In the genomic region with DNA sequence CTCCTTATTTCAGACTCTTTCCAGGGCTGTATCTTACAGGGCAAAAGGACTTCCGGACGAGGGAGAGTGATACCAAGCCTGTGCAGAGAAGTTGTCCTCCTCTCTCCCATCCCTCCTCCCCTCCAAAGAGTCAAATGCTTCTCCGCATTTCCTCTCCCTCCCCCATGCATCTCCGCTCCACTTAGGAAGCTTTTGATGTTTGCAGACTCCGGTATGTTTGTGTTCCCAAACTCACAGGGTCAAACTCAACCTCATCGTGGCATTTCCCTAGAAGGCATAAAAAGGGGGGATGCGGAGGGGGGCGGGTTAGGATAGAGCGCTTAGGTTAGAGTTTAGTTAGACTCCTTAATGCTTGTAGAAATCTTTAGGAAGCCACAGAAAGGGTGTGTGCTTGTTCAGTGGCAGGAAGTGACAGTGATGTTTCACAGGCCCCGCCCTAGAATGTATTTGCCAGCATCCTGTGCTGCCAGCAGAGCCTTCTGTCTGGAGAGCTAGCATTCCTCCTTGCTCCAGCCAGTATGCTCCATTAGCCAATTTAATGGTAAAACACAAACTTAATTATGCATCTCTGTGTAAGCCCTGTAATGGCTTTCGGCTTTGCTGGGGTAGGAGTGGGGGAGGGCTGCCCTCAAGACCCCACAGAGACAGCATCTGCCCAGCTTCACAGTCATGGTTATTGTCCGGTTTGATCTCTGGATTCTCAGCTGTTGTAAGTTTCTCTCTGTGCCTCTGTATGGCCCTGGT, we compare ENCODE assay signal across 8 mouse cellular contexts. TPM values are rescaled to one million over a fixed set of nuclear protein-coding genes. Genes with fewer than 3 reads are reported as not detected.
DNase-seq lines count a peak whose midpoint lies in the region; ATAC-seq lines count a peak whose summit lies in the region.

No protein-coding gene starts in this region.

- peak overlapping the region; percentile 3; the same call in 1 of the 2 replicates for H3K9ac ChIP-seq in forebrain, embryonic 11.5 days (ENCODE audit: low read length)
- 0 out of 2 replicates have a peak overlapping the region, but pooled peaks have one; percentile 5 for H3K9ac ChIP-seq in limb, embryonic 12.5 days (replicated peaks)
- H3K9ac ChIP-seq in stomach, embryonic 14.5 days (replicated peaks; ENCODE audit: low read depth, low read length), result no peak overlapping the region

- no peaks in the 10 kb centered on the region for H3K36me3 ChIP-seq in forebrain, embryonic 11.5 days (ENCODE audit: control insufficient read depth, insufficient read depth, low read length)
- H3K36me3 ChIP-seq in limb, embryonic 12.5 days, result no peaks in the 10 kb centered on the region
- H3K36me3 ChIP-seq in midbrain, embryonic 10.5 days, result no peaks in the 10 kb centered on the region
- no peaks in the 10 kb centered on the region for H3K36me3 ChIP-seq in stomach, embryonic 14.5 days (ENCODE audit: control insufficient read depth, insufficient read depth, low read length)

- WGBS in forebrain, embryonic 11.5 days, result 27% methylated on average over 12 of the region's 12 CpGs
- 3% methylated on average over 12 of the region's 12 CpGs for WGBS in limb, embryonic 12.5 days
- 34% methylated on average over 12 of the region's 12 CpGs for WGBS in midbrain, embryonic 10.5 days
- 11% methylated on average over 12 of the region's 12 CpGs for WGBS in stomach, embryonic 14.5 days

- peak; percentile 41 for DNase-seq in adrenal gland, adult 2 months
- no peak for DNase-seq in adrenal gland, adult 18-20 months (ENCODE audit: low spot score in 2 of 2)
- DNase-seq in ZHBTc4 (ENCODE audit: low read depth, low spot score), result peak; percentile 76
- DNase-seq in forebrain, embryonic 11.5 days (ENCODE audit: low spot score), result no peak
- DNase-seq in heart, postnatal 4 days, result peak; percentile 56
- DNase-seq in midbrain, embryonic 10.5 days (ENCODE audit: low spot score), result peak; percentile 41

- H3K9me3 ChIP-seq in forebrain, embryonic 11.5 days (ENCODE audit: control insufficient read depth, low read length), result no peaks in the 10 kb centered on the region
- H3K9me3 ChIP-seq in limb, embryonic 12.5 days, result no peaks in the 10 kb centered on the region
- H3K9me3 ChIP-seq in midbrain, embryonic 10.5 days (replicated peaks), result no peaks in the 10 kb centered on the region
- H3K9me3 ChIP-seq in stomach, embryonic 14.5 days (ENCODE audit: control insufficient read depth, low read depth, low read length), result no peaks in the 10 kb centered on the region

- H3K4me2 ChIP-seq in forebrain, embryonic 11.5 days (ENCODE audit: low read depth, low read length, severe bottlenecking), result peak overlapping the region; percentile 29; the same call in 1 of the 2 replicates
- peak overlapping the region; percentile 53 for H3K4me2 ChIP-seq in limb, embryonic 12.5 days
- peak overlapping the region; percentile 43 for H3K4me2 ChIP-seq in stomach, embryonic 14.5 days (replicated peaks; ENCODE audit: low read depth, low read length)

- no peaks in the 10 kb centered on the region for H3K27me3 ChIP-seq in forebrain, embryonic 11.5 days (ENCODE audit: control insufficient read depth, insufficient read depth, low read length)
- H3K27me3 ChIP-seq in limb, embryonic 12.5 days, result no peaks in the 10 kb centered on the region
- H3K27me3 ChIP-seq in midbrain, embryonic 10.5 days (ENCODE audit: low read depth, poor library complexity, severe bottlenecking), result no peaks in the 10 kb centered on the region
- H3K27me3 ChIP-seq in stomach, embryonic 14.5 days (ENCODE audit: control insufficient read depth, insufficient read depth, low read length), result no peaks in the 10 kb centered on the region

- H3K4me1 ChIP-seq in forebrain, embryonic 11.5 days (replicated peaks; ENCODE audit: control insufficient read depth, insufficient read depth, low read length), result peaks cover 10% of the 10 kb centered on the region; the same call in 1 of the 2 replicates
- H3K4me1 ChIP-seq in limb, embryonic 12.5 days (replicated peaks), result peaks cover 28% of the 10 kb centered on the region
- H3K4me1 ChIP-seq in midbrain, embryonic 10.5 days, result peaks cover 38% of the 10 kb centered on the region
- H3K4me1 ChIP-seq in stomach, embryonic 14.5 days (ENCODE audit: control insufficient read depth, insufficient read depth, low read length), result 0 out of 2 replicates have a peak, but pooled peaks cover 7% of the 10 kb centered on the region

- peak; percentile 54 for ATAC-seq in forebrain, embryonic 11.5 days (replicated peaks; ENCODE audit: low FRiP score)
- ATAC-seq in limb, embryonic 12.5 days (ENCODE audit: insufficient number of reproducible peaks, insufficient read depth, low FRiP score, low TSS enrichment, low read depth), result peak; percentile 45; the same call in 1 of the 2 replicates
- peak; percentile 80; the same call in 1 of the 2 replicates for ATAC-seq in stomach, embryonic 14.5 days (ENCODE audit: insufficient number of reproducible peaks, insufficient read depth, low FRiP score, low read depth)

- no peak overlapping the region for H3K4me3 ChIP-seq in forebrain, embryonic 11.5 days (ENCODE audit: low read depth, low read length)
- H3K4me3 ChIP-seq in limb, embryonic 12.5 days (replicated peaks), result peak overlapping the region; percentile 30
- peak overlapping the region; percentile 42 for H3K4me3 ChIP-seq in midbrain, embryonic 10.5 days
- H3K4me3 ChIP-seq in stomach, embryonic 14.5 days (ENCODE audit: low read depth, low read length), result peak overlapping the region; percentile 20; the same call in 1 of the 2 replicates

- H3K27ac ChIP-seq in forebrain, embryonic 11.5 days (ENCODE audit: low read depth, low read length), result 0 out of 2 replicates have a peak overlapping the region, but pooled peaks have one; percentile 2
- peak overlapping the region; percentile 42; the same call in 1 of the 2 replicates for H3K27ac ChIP-seq in limb, embryonic 12.5 days
- peak overlapping the region; percentile 76 for H3K27ac ChIP-seq in midbrain, embryonic 10.5 days (replicated peaks)
- peak overlapping the region; percentile 67 for H3K27ac ChIP-seq in stomach, embryonic 14.5 days (ENCODE audit: low read length)

RNA-seq across cellular contexts. Expression of a gene that starts 18.6 kb away (rescaled TPM):
- total RNA-seq in adrenal gland, adult 2 months (2021), result under 1 TPM; 0.46 to 0.83 TPM
- polyA plus RNA-seq in adrenal gland, adult 2 months (2012; rRNA removed), result 0.08 TPM in 1 of 2 replicates, not detected in the other
- under 1 TPM in 1 of 2 experiments, not detected in 1; 0.27 TPM for total RNA-seq in adrenal gland, adult 18-20 months (2021)
- 21.7 and 26.1 TPM in 2 replicates for polyA plus RNA-seq in forebrain, embryonic 11.5 days (2014; fragmentation: Nextera tagmentation; extraction: Ambion mirVana)
- total RNA-seq in heart, postnatal 4 days (2021), result 1 to 10 TPM; 4.7 to 8.2 TPM
- 15.5 and 18.9 TPM in 2 replicates for polyA plus RNA-seq in limb, embryonic 12.5 days (2016; fragmentation: Nextera tagmentation; extraction: Ambion mirVana)
- 18.8 and 18.9 TPM in 2 replicates for polyA plus RNA-seq in midbrain, embryonic 10.5 days (2016; fragmentation: Nextera tagmentation; extraction: Ambion mirVana)
- polyA plus RNA-seq in stomach, embryonic 14.5 days (2014; fragmentation: Nextera tagmentation; extraction: Ambion mirVana), result 10.3 and 11.4 TPM in 2 replicates

Comparison
In these comparisons a context has a peak if more than half of its experiments do, and no peak if none do; other contexts are left out.
1. DNase-seq: peak in adrenal gland, adult 2 months (single experiment), ZHBTc4 (single experiment), heart, postnatal 4 days (single experiment) and midbrain, embryonic 10.5 days (single experiment); none in adrenal gland, adult 18-20 months (0 of 2) and forebrain, embryonic 11.5 days (single experiment).
2. H3K27ac ChIP-seq: peak in every context shown above with its lines; median percentile 76 in midbrain, embryonic 10.5 days; 67 in stomach, embryonic 14.5 days; 42 in limb, embryonic 12.5 days; 2 in forebrain, embryonic 11.5 days.
3. RNA of a gene that starts 18.6 kb away (polyA plus RNA-seq): 21.7 to 26.1 TPM in forebrain, embryonic 11.5 days, 18.8 to 18.9 TPM in midbrain, embryonic 10.5 days, 15.5 to 18.9 TPM in limb, embryonic 12.5 days and 10.3 to 11.4 TPM in stomach, embryonic 14.5 days; 0.08 TPM in adrenal gland, adult 2 months; every median in the first group is over 10 times any median in the second.
4. Peak in every context shown above with its lines, with median percentiles within 50 percentile points of each other: ATAC-seq and H3K4me2 ChIP-seq.